Mouse (Mus musculus): Measurements from ENCODE around the gene Ifitm1. TPM values are rescaled to one million over a fixed set of nuclear protein-coding genes. Genes with fewer than 3 reads are reported as not detected.
"Not testable (repeated sequence)": the region's sequence is repeated elsewhere in the genome, so short reads cannot be mapped to it uniquely, and the experiment has no call there.

The Ifitm1 gene
- total RNA-seq, 2 experiments from 2014 or later: 1.9 to 2.9 TPM

DNA sequence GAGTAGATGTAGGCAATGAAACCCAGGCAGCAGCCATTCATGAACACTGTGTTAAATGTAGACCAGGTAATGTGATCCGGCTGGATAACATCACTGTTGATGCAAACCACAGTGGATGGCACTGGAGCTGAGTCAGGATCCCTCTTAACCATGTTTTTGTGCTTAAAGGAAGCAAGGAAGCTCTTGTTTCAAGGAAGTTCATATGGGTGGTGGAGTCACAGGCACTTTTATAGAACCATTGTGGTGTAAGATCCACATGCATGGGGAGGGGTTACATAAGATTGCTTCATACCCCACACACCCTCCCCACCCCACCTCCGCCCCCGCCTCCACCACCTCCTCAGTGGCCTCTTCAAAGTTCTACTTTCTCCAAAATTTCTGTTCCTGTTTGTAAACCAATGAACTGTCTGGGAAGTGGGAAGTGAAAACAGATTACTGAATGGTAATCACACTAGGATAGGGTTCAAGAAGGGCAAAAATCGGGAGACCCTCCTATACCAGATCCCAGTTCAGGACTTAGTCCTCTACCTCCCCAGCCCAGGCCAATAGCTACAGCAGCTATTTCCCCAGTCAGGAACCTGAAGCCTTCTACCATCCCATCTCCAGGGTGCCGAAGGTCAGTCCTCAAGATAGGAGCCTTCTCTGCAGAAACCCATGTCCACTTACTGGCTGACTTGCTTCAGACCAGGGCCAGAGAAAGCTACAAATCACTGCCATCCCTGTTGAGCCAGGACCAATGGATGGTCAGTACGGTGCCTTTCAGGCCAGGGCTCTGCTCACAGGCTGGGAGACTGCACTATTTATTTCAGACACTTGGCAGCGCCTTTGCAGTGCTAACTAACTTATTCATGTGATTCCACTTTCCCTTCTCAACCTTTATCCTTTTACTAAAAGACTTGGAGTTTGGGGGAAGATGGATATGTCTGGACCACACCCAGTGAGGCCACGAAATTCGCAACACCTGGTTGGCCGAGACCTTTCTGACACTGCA lies 50.0 kb downstream of the Ifitm1 start:
- TF ChIP-seq CTCF (conservative IDR thresholded peaks at IDR 0.05): no peak; the same call in 1 of the 2 replicates
- no peak for DNase-seq (ENCODE audit: low spot score in 2 of 2)

DNA sequence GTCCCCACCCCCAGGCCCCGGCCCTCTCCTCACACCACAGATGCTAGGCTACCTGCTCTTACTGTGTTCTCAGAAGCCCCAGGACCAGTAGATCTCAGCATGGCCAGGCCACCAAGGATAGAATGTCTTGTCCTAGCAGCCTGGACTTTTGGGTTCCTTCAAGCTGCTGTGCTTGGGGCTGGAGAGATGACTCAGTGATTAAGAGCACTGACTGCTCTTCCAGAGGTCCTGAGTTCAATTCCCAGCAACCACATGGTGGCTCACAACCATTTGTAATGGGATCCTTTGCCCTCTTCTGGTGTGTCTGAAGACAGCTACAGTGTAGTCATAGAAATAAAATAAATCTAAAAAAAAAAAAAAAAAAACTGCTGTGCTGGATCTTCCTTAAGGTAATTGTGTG lies 50.8 kb downstream of the Ifitm1 start, which contains the start of gene Ifitm6:
Gene Ifitm6 (minus strand): TSS at position 101 of the 400 bp plus-strand sequence.
- not testable (repeated sequence) for H3K4me3 ChIP-seq; DNase-seq (ENCODE audit: low spot score in 2 of 2); H3K27ac ChIP-seq

More for the DNA sequence above, 50.0 kb downstream of the Ifitm1 start:
- Histone ChIP-seq H3K27ac (no peak overlapping the region), H3K4me3 (no peak overlapping the region)

DNA sequence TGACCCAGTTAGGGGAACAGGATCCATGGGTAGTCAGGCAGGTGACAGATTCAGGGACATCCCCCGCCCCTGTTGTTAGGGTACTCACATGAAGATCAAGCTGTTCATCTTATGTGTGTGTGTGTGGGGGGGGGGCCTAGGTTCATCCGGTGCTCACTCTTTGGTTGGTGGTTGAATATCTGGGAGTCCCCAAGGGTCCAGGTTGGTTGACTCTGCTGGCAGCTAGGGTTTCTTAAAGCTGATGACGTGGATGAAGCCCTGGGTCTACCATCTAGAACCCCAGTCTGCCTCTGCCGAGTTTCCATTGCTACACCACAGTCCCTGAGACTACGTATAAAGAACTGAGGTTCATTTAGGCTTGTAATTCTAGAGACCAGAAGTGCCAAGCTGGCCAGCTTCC lies 52.0 kb downstream of the Ifitm1 start:
- no peak overlapping the region for H3K27ac ChIP-seq
- TF ChIP-seq CTCF (conservative IDR thresholded peaks at IDR 0.05): no peak
- no peak overlapping the region for H3K4me3 ChIP-seq
- no peak for DNase-seq (ENCODE audit: low spot score in 2 of 2)

Other genes starting within 250 kb of the Ifitm1 start
- not detected for gene Cyp2e1, start 203.5 kb upstream of the Ifitm1 start, total RNA-seq (2021)
- not detected for gene Syce1, start 179.4 kb upstream of the Ifitm1 start, total RNA-seq (2021)
- gene Zfp941, start 145.0 kb upstream of the Ifitm1 start, total RNA-seq (2021): 10 to 100 TPM; 10.7 to 18.0 TPM
- 1 to 10 TPM; 1.1 to 1.4 TPM for gene Urah, start 132.2 kb upstream of the Ifitm1 start, total RNA-seq (2021)
- gene Scgb1c1, start 121.7 kb upstream of the Ifitm1 start, total RNA-seq (2021): not detected
- gene Odf3, start 119.4 kb upstream of the Ifitm1 start, total RNA-seq (2021): not detected
- gene Gm45785, start 110.9 kb upstream of the Ifitm1 start, total RNA-seq (2021): 1 to 10 TPM in 1 of 2 experiments, not detected in 1; 1.8 TPM
- 10 to 100 TPM; 78.2 to 82.8 TPM for gene Ric8a, start 110.3 kb upstream of the Ifitm1 start, total RNA-seq (2021)
- gene Bet1l, start 109.6 kb upstream of the Ifitm1 start, total RNA-seq (2021): 10 to 100 TPM; 25.1 to 28.3 TPM
- 100 to 1,000 TPM; 111 to 113 TPM for gene Psmd13, start 85.3 kb upstream of the Ifitm1 start, total RNA-seq (2021)
- gene Sirt3, start 84.9 kb upstream of the Ifitm1 start, total RNA-seq (2021): 10 to 100 TPM; 69.2 to 73.2 TPM
- 1 to 10 TPM in 1 of 2 experiments, not detected in 1; 1.3 TPM for gene Cox8b, start 66.8 kb upstream of the Ifitm1 start, total RNA-seq (2021)
- gene Nlrp6, start 46.3 kb upstream of the Ifitm1 start, total RNA-seq (2021): under 1 TPM; 0.27 to 0.51 TPM
- gene Pgghg, start 25.8 kb upstream of the Ifitm1 start, total RNA-seq (2021): 1 to 10 TPM; 4.0 to 7.1 TPM
- not detected for gene Ifitm5, start 16.9 kb upstream of the Ifitm1 start, total RNA-seq (2021)
- not detected for gene Gm45717, start 11.3 kb upstream of the Ifitm1 start, total RNA-seq (2021)
- 10 to 100 TPM; 13.0 to 16.3 TPM for gene Ifitm2, start 11.2 kb upstream of the Ifitm1 start, total RNA-seq (2021)
- gene Ifitm3, start 43.5 kb downstream of the Ifitm1 start, total RNA-seq (2021): 10 to 100 TPM in 1 of 2 experiments, 1 to 10 TPM in 1; 9.6 to 13.9 TPM
- not detected for gene Ifitm6, start 50.7 kb downstream of the Ifitm1 start, total RNA-seq (2021)
- not detected for gene Gm17387, start 61.9 kb downstream of the Ifitm1 start, total RNA-seq (2021)
- gene B4galnt4, start 93.9 kb downstream of the Ifitm1 start, total RNA-seq (2021): 100 to 1,000 TPM in 1 of 2 experiments, 10 to 100 TPM in 1; 93.4 to 101 TPM
- not detected for gene Pkp3, start 111.0 kb downstream of the Ifitm1 start, total RNA-seq (2021)
- gene Sigirr, start 133.4 kb downstream of the Ifitm1 start, total RNA-seq (2021): 1 to 10 TPM; 2.1 to 2.5 TPM
- gene Ano9, start 150.6 kb downstream of the Ifitm1 start, total RNA-seq (2021): not detected
- gene Ptdss2, start 155.2 kb downstream of the Ifitm1 start, total RNA-seq (2021): 10 to 100 TPM; 50.8 to 64.4 TPM
- 10 to 100 TPM; 40.6 to 42.3 TPM for gene Rnh1, start 205.6 kb downstream of the Ifitm1 start, total RNA-seq (2021)
- gene Hras, start 226.8 kb downstream of the Ifitm1 start, total RNA-seq (2021): 100 to 1,000 TPM; 200 to 222 TPM
- 1 to 10 TPM; 4.5 to 5.7 TPM for gene Lrrc56, start 226.9 kb downstream of the Ifitm1 start, total RNA-seq (2021)
- gene Lmntd2, start 246.9 kb downstream of the Ifitm1 start, total RNA-seq (2021): not detected
- gene Rassf7, start 248.6 kb downstream of the Ifitm1 start, total RNA-seq (2021): 1 to 10 TPM in 1 of 2 experiments, under 1 TPM in 1; 0.98 to 1.2 TPM